Mouse (Mus musculus) embryonic fibroblast, embryonic 13.5 days (primary cell): ENCODE results near the gene Alox12b.

ENCODE experiments used
- CTCF ChIP-seq: IDR thresholded peaks from 2 replicates; pipeline ENCODE4 v1.5.1; 2011; ENCODE audit warnings: mild to moderate bottlenecking, control low read depth, low read length, moderate library complexity, borderline replicate concordance; ENCODE audit not compliant: insufficient read depth
- POLR2A ChIP-seq: IDR thresholded peaks from 2 replicates; pipeline ENCODE4 v1.6.1; 2011; ENCODE audit warnings: low read depth, mild to moderate bottlenecking, control low read depth, low read length, moderate library complexity

DNA sequence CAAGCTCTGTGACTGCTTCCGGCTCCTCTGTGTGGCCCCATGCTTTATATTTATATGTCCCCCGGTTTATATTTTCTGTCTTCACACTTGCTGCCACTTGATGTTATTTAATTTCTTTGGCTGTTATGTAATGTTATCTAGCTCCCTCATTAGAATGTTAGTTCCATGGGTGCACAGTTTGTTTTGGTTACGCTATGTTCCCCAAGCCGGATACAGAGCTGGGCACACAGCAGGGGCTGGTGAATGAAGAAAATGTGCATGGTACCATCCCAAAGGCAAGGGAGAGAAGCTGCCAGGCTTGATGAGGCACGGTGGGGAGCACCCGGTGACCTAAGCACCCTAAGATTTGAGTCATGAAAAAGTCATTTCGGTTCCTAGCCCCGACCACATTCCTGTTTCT lies 3.0 kb upstream of the Alox12b start:
- TF ChIP-seq CTCF (no peak), POLR2A (no peak)
